Mouse (Mus musculus): ENCODE results near the gene Lag3. TPM values are rescaled to one million over a fixed set of nuclear protein-coding genes. Genes with fewer than 3 reads are reported as not detected.
"Not testable (repeated sequence)": the region's sequence is repeated elsewhere in the genome, so short reads cannot be mapped to it uniquely, and the experiment has no call there.

The Lag3 gene
- polyA plus RNA-seq, 1 experiment from 2014 or later: 1.4 TPM

GRCm38 (mm10) chr6:124900056-124900800 lies 11.3 kb downstream of the Lag3 start:
- Histone ChIP-seq H3K4me3 (ENCODE audit: low read depth, low read length) (no peak overlapping the region), H3K9ac (ENCODE audit: low read length) (no peak overlapping the region), H3K4me1 (ENCODE audit: control insufficient read depth, insufficient read depth, low read length) (peaks cover 6% of the 10 kb centered on the region; the same call in 1 of the 2 replicates), H3K27me3 (ENCODE audit: control insufficient read depth, insufficient read depth, low read length) (no peaks in the 10 kb centered on the region), H3K9me3 (ENCODE audit: control insufficient read depth, low read length) (no peaks in the 10 kb centered on the region), H3K4me2 (ENCODE audit: low read depth, severe bottlenecking) (no peak overlapping the region; the same call in 1 of the 2 replicates), H3K36me3 (ENCODE audit: control insufficient read depth, insufficient read depth, low read length) (no peaks in the 10 kb centered on the region), H3K27ac (replicated peaks; ENCODE audit: low read depth, low read length) (no peak overlapping the region)
- ATAC-seq (ENCODE audit: insufficient number of reproducible peaks, low FRiP score, low TSS enrichment, low read depth) (no peak), DNase-seq (ENCODE audit: low spot score) (no peak)
- 51% methylated on average over 8 of the region's 8 CpGs for WGBS

- 60% methylated on average over 3 of the region's 3 CpGs for WGBS
- no peak overlapping the region for H3K4me2 ChIP-seq (ENCODE audit: low read depth, severe bottlenecking)
- DNase-seq (ENCODE audit: low spot score): no peak
- no peaks in the 10 kb centered on the region for H3K9me3 ChIP-seq (ENCODE audit: control insufficient read depth, low read length)
- H3K36me3 ChIP-seq (ENCODE audit: control insufficient read depth, insufficient read depth, low read length): no peaks in the 10 kb centered on the region
- H3K27me3 ChIP-seq (ENCODE audit: control insufficient read depth, insufficient read depth, low read length): no peaks in the 10 kb centered on the region
- no peak overlapping the region for H3K4me3 ChIP-seq (ENCODE audit: low read depth, low read length)
- H3K27ac ChIP-seq (replicated peaks; ENCODE audit: low read depth, low read length): no peak overlapping the region
- no peaks in the 10 kb centered on the region for H3K4me1 ChIP-seq (ENCODE audit: control insufficient read depth, insufficient read depth, low read length)
- ATAC-seq (ENCODE audit: insufficient number of reproducible peaks, low FRiP score, low TSS enrichment, low read depth): no peak
- no peak overlapping the region for H3K9ac ChIP-seq (ENCODE audit: low read length)
These were observed 13.1 kb downstream of the Lag3 start for GRCm38 (mm10) chr6:124898359-124898758.

- not testable (repeated sequence) for H3K36me3 ChIP-seq (ENCODE audit: control insufficient read depth, insufficient read depth, low read length); H3K27ac ChIP-seq (replicated peaks; ENCODE audit: low read depth, low read length); DNase-seq (ENCODE audit: low spot score); ATAC-seq (ENCODE audit: insufficient number of reproducible peaks, low FRiP score, low TSS enrichment, low read depth); H3K9me3 ChIP-seq (ENCODE audit: control insufficient read depth, low read length); H3K27me3 ChIP-seq (ENCODE audit: control insufficient read depth, insufficient read depth, low read length); H3K9ac ChIP-seq (ENCODE audit: low read length); H3K4me3 ChIP-seq (ENCODE audit: low read depth, low read length); H3K4me1 ChIP-seq (ENCODE audit: control insufficient read depth, insufficient read depth, low read length); H3K4me2 ChIP-seq (ENCODE audit: low read depth, severe bottlenecking)
- WGBS: 74% methylated on average over 2 of the region's 2 CpGs
These were observed 17.4 kb downstream of the Lag3 start for GRCm38 (mm10) chr6:124894113-124894512.

GRCm38 (mm10) chr6:124890997-124891396 lies 20.5 kb downstream of the Lag3 start:
- Histone ChIP-seq H3K9ac (ENCODE audit: low read length) (no peak overlapping the region), H3K4me3 (ENCODE audit: low read depth, low read length) (no peak overlapping the region), H3K36me3 (ENCODE audit: control insufficient read depth, insufficient read depth, low read length) (no peaks in the 10 kb centered on the region), H3K27me3 (ENCODE audit: control insufficient read depth, insufficient read depth, low read length) (no peaks in the 10 kb centered on the region), H3K27ac (replicated peaks; ENCODE audit: low read depth, low read length) (no peak overlapping the region), H3K9me3 (ENCODE audit: control insufficient read depth, low read length) (no peaks in the 10 kb centered on the region), H3K4me1 (ENCODE audit: control insufficient read depth, insufficient read depth, low read length) (no peaks in the 10 kb centered on the region), H3K4me2 (ENCODE audit: low read depth, severe bottlenecking) (no peak overlapping the region)
- WGBS: 60% methylated on average over 6 of the region's 6 CpGs
- no peak for DNase-seq (ENCODE audit: low spot score)
- ATAC-seq (ENCODE audit: insufficient number of reproducible peaks, low FRiP score, low TSS enrichment, low read depth): no peak

GRCm38 (mm10) chr6:124888555-124889125 lies 22.9 kb downstream of the Lag3 start:
- no peak overlapping the region for H3K9ac ChIP-seq (ENCODE audit: low read length)
- DNase-seq (ENCODE audit: low spot score) (no peak), ATAC-seq (ENCODE audit: insufficient number of reproducible peaks, low FRiP score, low TSS enrichment, low read depth) (no peak)
- 94% methylated on average over 6 of the region's 6 CpGs for WGBS
- no peaks in the 10 kb centered on the region for H3K27me3 ChIP-seq (ENCODE audit: control insufficient read depth, insufficient read depth, low read length)
- no peaks in the 10 kb centered on the region for H3K9me3 ChIP-seq (ENCODE audit: control insufficient read depth, low read length)
- no peaks in the 10 kb centered on the region for H3K4me1 ChIP-seq (ENCODE audit: control insufficient read depth, insufficient read depth, low read length)
- no peaks in the 10 kb centered on the region for H3K36me3 ChIP-seq (ENCODE audit: control insufficient read depth, insufficient read depth, low read length)
- no peak overlapping the region for H3K27ac ChIP-seq (replicated peaks; ENCODE audit: low read depth, low read length)
- H3K4me2 ChIP-seq (ENCODE audit: low read depth, severe bottlenecking): no peak overlapping the region
- no peak overlapping the region for H3K4me3 ChIP-seq (ENCODE audit: low read depth, low read length)

- Histone ChIP-seq H3K9me3 (ENCODE audit: control insufficient read depth, low read length) (no peaks in the 10 kb centered on the region), H3K27me3 (ENCODE audit: control insufficient read depth, insufficient read depth, low read length) (no peaks in the 10 kb centered on the region), H3K9ac (ENCODE audit: low read length) (no peak within 1 kb of the TSS), H3K4me2 (ENCODE audit: low read depth, severe bottlenecking) (no peak within 1 kb of the TSS), H3K27ac (replicated peaks; ENCODE audit: low read depth, low read length) (no peak within 1 kb of the TSS), H3K4me3 (ENCODE audit: low read depth, low read length) (no peak within 1 kb of the TSS), H3K36me3 (ENCODE audit: control insufficient read depth, insufficient read depth, low read length) (no peaks in the 10 kb centered on the region), H3K4me1 (ENCODE audit: control insufficient read depth, insufficient read depth, low read length) (no peaks in the 10 kb centered on the region)
- ATAC-seq (ENCODE audit: insufficient number of reproducible peaks, low FRiP score, low TSS enrichment, low read depth): no peak
- 87% methylated on average over 9 of the region's 9 CpGs for WGBS
- no peak for DNase-seq (ENCODE audit: low spot score)
These were observed 23.5 kb downstream of the Lag3 start, which contains the start of gene Cd4 for GRCm38 (mm10) chr6:124887986-124888385. TSS of gene Cd4 (minus strand) at chr6:124888221.

- H3K9ac ChIP-seq (ENCODE audit: low read length): no peak overlapping the region
- no peak overlapping the region for H3K27ac ChIP-seq (replicated peaks; ENCODE audit: low read depth, low read length)
- no peaks in the 10 kb centered on the region for H3K36me3 ChIP-seq (ENCODE audit: control insufficient read depth, insufficient read depth, low read length)
- 94% methylated on average over 8 of the region's 8 CpGs for whole genome bisulfite sequencing
- H3K9me3 ChIP-seq (ENCODE audit: control insufficient read depth, low read length): no peaks in the 10 kb centered on the region
- DNase-seq (ENCODE audit: low spot score) (no peak), ATAC-seq (ENCODE audit: insufficient number of reproducible peaks, low FRiP score, low TSS enrichment, low read depth) (no peak)
- no peaks in the 10 kb centered on the region for H3K4me1 ChIP-seq (ENCODE audit: control insufficient read depth, insufficient read depth, low read length)
- no peak overlapping the region for H3K4me3 ChIP-seq (ENCODE audit: low read depth, low read length)
- no peaks in the 10 kb centered on the region for H3K27me3 ChIP-seq (ENCODE audit: control insufficient read depth, insufficient read depth, low read length)
- H3K4me2 ChIP-seq (ENCODE audit: low read depth, severe bottlenecking): no peak overlapping the region
These were observed 25.5 kb downstream of the Lag3 start for GRCm38 (mm10) chr6:124885956-124886381.

GRCm38 (mm10) chr6:124884714-124885500 lies 26.6 kb downstream of the Lag3 start:
- no peak overlapping the region for H3K4me3 ChIP-seq (ENCODE audit: low read depth, low read length)
- ATAC-seq (ENCODE audit: insufficient number of reproducible peaks, low FRiP score, low TSS enrichment, low read depth) (no peak), DNase-seq (ENCODE audit: low spot score) (no peak)
- H3K9me3 ChIP-seq (ENCODE audit: control insufficient read depth, low read length): no peaks in the 10 kb centered on the region
- H3K4me2 ChIP-seq (ENCODE audit: low read depth, severe bottlenecking): no peak overlapping the region
- no peak overlapping the region for H3K27ac ChIP-seq (replicated peaks; ENCODE audit: low read depth, low read length)
- WGBS: 78% methylated on average over 10 of the region's 10 CpGs
- no peaks in the 10 kb centered on the region for H3K4me1 ChIP-seq (ENCODE audit: control insufficient read depth, insufficient read depth, low read length)
- H3K27me3 ChIP-seq (ENCODE audit: control insufficient read depth, insufficient read depth, low read length): no peaks in the 10 kb centered on the region
- no peak overlapping the region for H3K9ac ChIP-seq (ENCODE audit: low read length)
- H3K36me3 ChIP-seq (ENCODE audit: control insufficient read depth, insufficient read depth, low read length): no peaks in the 10 kb centered on the region

All from limb, embryonic 11.5 days (tissue).